Mouse (Mus musculus) embryonic facial prominence, embryonic 15.5 days (tissue): ENCODE measurements around the gene Gm42957. TPM values are rescaled to one million over a fixed set of nuclear protein-coding genes. Genes with fewer than 3 reads are reported as not detected.
A peak's percentile ranks its signal among the peaks of the same experiment; 100 is the strongest.
"Not testable (repeated sequence)": the region's sequence is repeated elsewhere in the genome, so short reads cannot be mapped to it uniquely, and the experiment has no call there.

Source experiments
- ATAC-seq: fragments of 200-750 bp; cut with Nextera tagmentation; 2 replicates; pipeline ENCODE4 v1.8.0; 2017; ENCODE audit warnings: low read depth, moderate TSS enrichment; ENCODE audit not compliant: insufficient number of reproducible peaks, low FRiP score, low TSS enrichment
- H3K27ac ChIP-seq: fragments of 300-500 bp; sonication (generic); replicated peaks from 2 replicates; pipeline ENCODE4 v1.5.1; 2015; ENCODE audit warnings: mild to moderate bottlenecking, inconsistent platforms
- H3K27me3 ChIP-seq: fragments of 300-500 bp; sonication (generic); 2 replicates; pipeline ENCODE4 v1.6.1; 2015; ENCODE audit warnings: inconsistent platforms
- H3K36me3 ChIP-seq: fragments of 300-500 bp; sonication (generic); 2 replicates; pipeline ENCODE4 v1.6.1; 2015; ENCODE audit warnings: mild to moderate bottlenecking, inconsistent platforms
- H3K4me1 ChIP-seq: fragments of 300-500 bp; sonication (generic); 2 replicates; pipeline ENCODE4 v1.6.1; 2015; ENCODE audit warnings: inconsistent platforms
- H3K4me2 ChIP-seq: fragments of 300-500 bp; sonication (generic); replicated peaks from 2 replicates; pipeline ENCODE4 v1.6.1; 2015; ENCODE audit warnings: mild to moderate bottlenecking, inconsistent platforms
- H3K4me3 ChIP-seq: fragments of 300-500 bp; sonication (generic); replicated peaks from 2 replicates; pipeline ENCODE4 v1.5.1; 2015; ENCODE audit warnings: mild to moderate bottlenecking, inconsistent platforms
- H3K9ac ChIP-seq: fragments of 300-500 bp; sonication (generic); 2 replicates; pipeline ENCODE4 v1.6.1; 2015; ENCODE audit warnings: inconsistent platforms
- H3K9me3 ChIP-seq: fragments of 300-500 bp; sonication (generic); replicated peaks from 2 replicates; pipeline ENCODE4 v1.6.1; 2016; ENCODE audit warnings: inconsistent platforms
- WGBS: fragments of 180-500 bp; shearing (Covaris S2); methylation state at CpG from one replicate; pipeline ENCODE4 v1.1.7; 2015; 5-methylcytosine and 5-hydroxymethylcytosine counted together
- polyA plus RNA-seq: library from polyadenylated mRNA; unstranded; fragments of >200 nt; fragmentation: Nextera tagmentation; extraction: Ambion mirVana; gene quantifications from 2 replicates; pipeline ENCODE4 v1.2.1, GENCODE M21; 2015

The Gm42957 gene
- polyA plus RNA-seq, 1 experiment from 2014 or later, result 0.43 TPM

- H3K4me2 ChIP-seq, result peak overlapping the region; percentile 47
- H3K27ac ChIP-seq, result peak overlapping the region; percentile 87
- 5% methylated on average over 18 of the region's 18 CpGs for WGBS
- no peaks in the 10 kb centered on the region for H3K36me3 ChIP-seq
- no peaks in the 10 kb centered on the region for H3K27me3 ChIP-seq
- no peaks in the 10 kb centered on the region for H3K9me3 ChIP-seq
- peaks cover 21% of the 10 kb centered on the region for H3K4me1 ChIP-seq
- no peak overlapping the region for H3K9ac ChIP-seq
- H3K4me3 ChIP-seq, result peak overlapping the region; percentile 24
- ATAC-seq, result peak; percentile 92
These were observed 28.4 kb downstream of the Gm42957 start for GRCm38 (mm10) chr3:96663432-96664239.

DNA sequence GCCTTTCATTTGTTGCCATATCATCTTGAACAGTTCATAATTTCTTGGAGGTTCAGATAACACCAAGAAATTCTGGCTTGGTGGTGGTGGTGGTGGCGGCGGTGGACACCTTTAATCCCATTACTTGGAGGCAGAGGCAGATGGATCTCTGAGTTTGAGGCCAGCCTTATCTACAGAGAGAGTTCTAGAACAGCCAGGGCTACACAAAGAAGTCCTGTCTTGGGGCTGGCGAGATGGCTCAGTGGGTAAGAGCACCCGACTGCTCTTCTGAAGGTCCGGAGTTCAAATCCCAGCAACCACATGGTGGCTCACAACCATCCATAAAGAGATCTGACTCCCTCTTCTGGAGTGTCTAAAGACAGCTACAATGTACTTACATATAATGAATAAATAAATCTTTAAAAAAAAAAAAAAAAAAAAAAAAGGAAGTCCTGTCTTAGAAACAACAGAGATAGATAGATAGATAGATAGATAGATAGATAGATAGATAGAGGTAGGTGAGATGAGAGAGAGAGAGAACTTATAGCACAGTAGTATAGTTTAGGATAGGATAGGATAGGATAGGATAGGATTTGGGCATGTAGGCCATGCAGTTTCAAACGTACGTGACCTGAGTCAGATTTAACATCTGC, 30.6 kb downstream of the Gm42957 start:
- ATAC-seq, H3K9ac ChIP-seq, H3K9me3 ChIP-seq, H3K4me2 ChIP-seq, H3K36me3 ChIP-seq, H3K27me3 ChIP-seq, H3K27ac ChIP-seq, H3K4me3 ChIP-seq: not testable (repeated sequence)
- H3K4me1 ChIP-seq, result peaks cover 27% of the 10 kb centered on the region
- 88% methylated on average over 7 of the region's 7 CpGs for WGBS

GRCm38 (mm10) chr3:96666916-96667315, 31.6 kb downstream of the Gm42957 start:
- Histone ChIP-seq H3K27me3 (no peaks in the 10 kb centered on the region), H3K4me2 (no peak overlapping the region), H3K9ac (no peak overlapping the region), H3K9me3 (no peaks in the 10 kb centered on the region), H3K4me3 (no peak overlapping the region), H3K36me3 (no peaks in the 10 kb centered on the region), H3K4me1 (peaks cover 27% of the 10 kb centered on the region), H3K27ac (no peak overlapping the region)
- 93% methylated on average over 5 of the region's 5 CpGs for WGBS
- no peak for ATAC-seq

- Histone ChIP-seq H3K4me2 (no peak overlapping the region), H3K27me3 (no peaks in the 10 kb centered on the region), H3K36me3 (no peaks in the 10 kb centered on the region), H3K9ac (no peak overlapping the region), H3K9me3 (no peaks in the 10 kb centered on the region), H3K27ac (no peak overlapping the region), H3K4me3 (no peak overlapping the region), H3K4me1 (peaks cover 25% of the 10 kb centered on the region)
- ATAC-seq, result no peak
- WGBS, result 51% methylated on average over 1 of the region's 1 CpGs
These were observed 32.0 kb downstream of the Gm42957 start for GRCm38 (mm10) chr3:96667316-96667715.

- no peak overlapping the region for H3K27ac ChIP-seq
- H3K4me3 ChIP-seq, result no peak overlapping the region
- peaks cover 14% of the 10 kb centered on the region for H3K4me1 ChIP-seq
- WGBS, result 93% methylated on average over 5 of the region's 5 CpGs
- no peak overlapping the region for H3K9ac ChIP-seq
- H3K4me2 ChIP-seq, result no peak overlapping the region
- no peaks in the 10 kb centered on the region for H3K9me3 ChIP-seq
- H3K27me3 ChIP-seq, result no peaks in the 10 kb centered on the region
- no peaks in the 10 kb centered on the region for H3K36me3 ChIP-seq
- no peak for ATAC-seq
These were observed 33.3 kb downstream of the Gm42957 start for GRCm38 (mm10) chr3:96668424-96669067.

DNA sequence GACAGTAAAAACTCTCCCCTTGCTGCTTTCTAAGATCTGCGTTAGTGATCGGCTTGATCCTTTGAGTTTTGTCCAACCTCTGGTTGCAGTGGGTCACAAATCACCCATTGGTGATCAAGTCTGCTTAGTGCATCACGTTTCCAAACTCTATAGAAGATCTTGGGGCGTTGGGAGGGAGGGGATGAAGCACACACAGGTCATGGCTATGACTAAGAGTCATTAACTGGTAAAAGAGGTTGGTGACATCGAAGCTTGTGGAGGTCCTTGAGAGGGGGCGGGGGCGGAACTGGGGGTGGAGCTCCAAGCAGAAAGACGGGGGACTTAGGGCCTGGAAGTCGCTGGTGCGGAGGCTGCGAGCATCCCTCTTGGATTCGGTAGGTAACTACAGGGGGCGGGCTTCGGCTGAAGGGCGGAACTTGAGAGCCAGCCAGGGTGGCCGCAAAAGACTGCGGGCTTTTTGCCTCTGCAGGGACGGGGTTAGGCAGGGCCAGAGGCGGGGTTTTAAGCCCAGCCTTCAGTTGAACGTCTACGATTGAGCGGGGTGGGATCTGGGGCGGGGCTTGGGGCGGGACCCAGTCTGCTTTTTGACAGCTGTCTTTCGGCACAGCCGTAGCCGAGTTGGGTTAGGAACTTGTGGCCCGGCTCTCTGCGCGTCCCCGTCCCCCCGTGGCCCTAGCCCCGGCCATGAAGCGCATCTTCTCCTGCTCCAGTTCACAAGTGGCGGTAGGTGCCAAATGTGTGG, 34.6 kb downstream of the Gm42957 start, which contains the start of gene Ankrd35:
Gene Ankrd35 (plus strand): TSS at position 405 of the 742 bp plus-strand sequence.
- Histone ChIP-seq H3K4me3 (peak within 1 kb of the TSS; percentile 45), H3K27me3 (no peaks in the 10 kb centered on the region), H3K9me3 (no peaks in the 10 kb centered on the region), H3K4me2 (peak within 1 kb of the TSS; percentile 69), H3K27ac (no peak within 1 kb of the TSS), H3K4me1 (peaks cover 10% of the 10 kb centered on the region; the same call in 1 of the 2 replicates), H3K36me3 (no peaks in the 10 kb centered on the region), H3K9ac (0 out of 2 replicates have a peak within 1 kb of the TSS, but pooled peaks have one; percentile 9)
- WGBS, result 5% methylated on average over 35 of the region's 35 CpGs
- ATAC-seq, result peak; percentile 94

GRCm38 (mm10) chr3:96671519-96671918, 36.2 kb downstream of the Gm42957 start:
- no peak for ATAC-seq
- Histone ChIP-seq H3K4me3 (no peak overlapping the region), H3K9ac (no peak overlapping the region), H3K9me3 (no peaks in the 10 kb centered on the region), H3K4me2 (no peak overlapping the region), H3K27me3 (no peaks in the 10 kb centered on the region), H3K36me3 (no peaks in the 10 kb centered on the region), H3K27ac (no peak overlapping the region), H3K4me1 (peaks cover 13% of the 10 kb centered on the region; the same call in 1 of the 2 replicates)
- 86% methylated on average over 5 of the region's 5 CpGs for WGBS

DNA sequence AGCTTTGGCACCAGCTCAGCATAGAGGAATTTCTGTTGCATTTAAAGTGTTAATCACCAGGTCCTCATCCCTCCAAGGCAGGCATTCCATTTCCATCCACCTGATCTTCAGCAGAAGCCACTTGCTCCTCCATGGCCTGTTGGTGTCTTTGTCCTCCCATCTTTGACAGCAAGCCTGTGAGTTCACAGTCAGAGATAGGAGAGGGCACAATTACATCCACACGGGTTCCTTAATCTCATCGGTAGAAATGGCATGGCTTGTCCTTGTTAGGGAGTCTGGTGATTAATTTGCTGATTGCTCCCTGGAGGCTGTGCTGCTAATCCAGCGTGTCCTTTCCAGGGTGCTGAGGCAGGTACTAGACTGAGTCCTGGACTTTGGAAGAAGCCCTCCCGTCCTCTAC, 38.2 kb downstream of the Gm42957 start:
- Histone ChIP-seq H3K36me3 (no peaks in the 10 kb centered on the region), H3K27me3 (no peaks in the 10 kb centered on the region), H3K9me3 (no peaks in the 10 kb centered on the region), H3K4me2 (no peak overlapping the region), H3K4me3 (no peak overlapping the region), H3K4me1 (peaks cover 13% of the 10 kb centered on the region; the same call in 1 of the 2 replicates), H3K27ac (no peak overlapping the region), H3K9ac (no peak overlapping the region)
- no peak for ATAC-seq
- WGBS, result 60% methylated on average over 4 of the region's 4 CpGs

DNA sequence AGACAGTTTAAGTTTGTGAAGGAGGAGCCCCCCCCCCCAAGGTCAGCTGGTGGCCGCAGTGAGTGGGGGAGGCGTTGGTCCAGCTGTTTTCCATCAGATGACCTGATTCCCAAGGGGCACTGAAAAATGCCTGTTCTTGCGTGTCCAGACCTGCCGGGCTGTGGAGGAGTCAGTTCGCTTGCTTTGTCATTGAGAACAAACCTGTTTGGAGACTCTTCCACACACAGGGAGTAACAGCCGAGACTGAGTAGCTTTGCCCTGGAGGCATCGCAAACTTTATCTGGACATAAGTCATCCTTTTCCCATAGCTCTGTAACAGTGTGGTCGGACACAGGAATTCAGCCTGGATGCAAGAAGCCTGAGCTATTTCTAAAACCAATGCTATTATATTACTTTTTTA, 39.2 kb downstream of the Gm42957 start:
- Histone ChIP-seq H3K36me3 (no peaks in the 10 kb centered on the region), H3K9me3 (no peaks in the 10 kb centered on the region), H3K27ac (peak overlapping the region; percentile 78), H3K27me3 (no peaks in the 10 kb centered on the region), H3K4me1 (peaks cover 18% of the 10 kb centered on the region), H3K9ac (no peak overlapping the region), H3K4me3 (no peak overlapping the region), H3K4me2 (0 out of 2 replicates have a peak overlapping the region, but pooled peaks have one; percentile 10)
- ATAC-seq, result no peak
- WGBS, result 8% methylated on average over 8 of the region's 8 CpGs

DNA sequence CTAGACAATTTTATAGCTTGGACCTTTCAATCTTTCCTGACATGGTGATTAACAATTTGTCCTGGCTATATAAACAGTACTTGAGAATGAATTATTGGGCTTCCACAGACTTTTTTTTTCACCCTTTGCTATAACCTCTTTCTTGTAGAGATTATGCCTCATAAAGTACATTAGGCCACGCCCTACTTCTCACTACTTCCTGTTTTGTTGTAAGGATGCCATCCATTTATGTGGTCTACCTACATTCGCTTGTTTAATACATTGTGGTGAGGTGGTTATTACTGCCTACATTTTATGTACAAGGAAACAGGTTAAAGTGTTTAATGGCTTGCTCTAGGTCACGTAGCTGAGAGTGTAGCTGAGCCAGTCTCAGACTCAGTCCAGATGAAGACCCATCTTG, 39.9 kb downstream of the Gm42957 start:
- no peaks in the 10 kb centered on the region for H3K36me3 ChIP-seq
- peak overlapping the region; percentile 78; the same call in 1 of the 2 replicates for H3K27ac ChIP-seq
- no peak for ATAC-seq
- no peak overlapping the region for H3K9ac ChIP-seq
- H3K27me3 ChIP-seq, result peaks cover 3% of the 10 kb centered on the region; the same call in 1 of the 2 replicates
- H3K4me2 ChIP-seq, result no peak overlapping the region
- peaks cover 19% of the 10 kb centered on the region for H3K4me1 ChIP-seq
- H3K4me3 ChIP-seq, result no peak overlapping the region
- WGBS, result 76% methylated on average over 3 of the region's 3 CpGs
- no peaks in the 10 kb centered on the region for H3K9me3 ChIP-seq
